Mouse (Mus musculus): Measurements from ENCODE around the gene Cmss1. TPM values are rescaled to one million over a fixed set of nuclear protein-coding genes. Genes with fewer than 3 reads are reported as not detected.

Gene Cmss1
- polyA plus RNA-seq, 1 experiment = 82.2 TPM

- no peak for TF ChIP-seq GATA1 (IDR thresholded peaks at IDR 0.05; ENCODE audit: low read length)
Observed at GRCm38 (mm10) chr16:57416049-57416448, 190.6 kb downstream of the Cmss1 start.

DNA sequence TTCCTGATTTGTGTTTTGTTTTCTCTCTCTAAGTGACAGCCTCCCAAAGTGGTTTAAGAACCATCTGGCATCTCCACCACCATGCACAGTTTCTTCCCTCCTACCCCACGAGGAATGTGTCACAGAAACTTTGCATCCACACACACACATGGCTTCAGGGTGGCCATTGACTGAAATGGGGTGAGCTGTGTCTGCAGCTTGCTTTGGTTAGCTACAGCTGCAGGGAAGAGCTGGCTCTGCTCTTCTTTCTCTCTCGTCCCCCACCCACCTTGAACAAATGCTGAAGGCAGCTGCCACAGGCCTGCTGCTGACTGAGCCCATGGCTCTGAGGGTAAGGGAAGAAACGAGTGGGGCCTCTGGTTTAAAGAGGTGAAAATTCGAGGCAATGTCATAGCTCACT lies 193.9 kb downstream of the Cmss1 start:
- no peak for TF ChIP-seq GATA1 (IDR thresholded peaks at IDR 0.05; ENCODE audit: low read length)

GRCm38 (mm10) chr16:57403825-57404224 lies 202.8 kb downstream of the Cmss1 start:
- TF ChIP-seq GATA1 (IDR thresholded peaks at IDR 0.05; ENCODE audit: low read length) = no peak

DNA sequence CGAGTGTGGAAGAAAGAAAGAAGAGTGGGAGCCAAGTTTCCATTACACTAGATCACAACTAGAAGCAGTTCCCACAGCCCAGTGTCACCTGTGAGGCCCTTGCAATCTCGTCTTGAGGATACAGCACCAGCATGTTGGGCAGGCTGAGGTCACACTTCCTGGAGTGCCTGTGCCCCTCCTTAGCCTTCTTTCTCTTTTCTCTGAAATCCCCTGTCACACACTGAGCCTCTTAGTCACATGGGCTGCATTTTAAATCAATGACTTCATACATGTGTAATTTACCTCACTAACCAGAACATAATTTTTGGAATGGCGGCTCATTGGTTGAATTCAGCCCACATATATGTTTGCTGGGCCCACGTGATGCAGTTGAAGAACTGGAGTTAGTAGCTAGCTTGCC lies 203.8 kb downstream of the Cmss1 start:
- TF ChIP-seq GATA1 (IDR thresholded peaks at IDR 0.05; ENCODE audit: low read length) = no peak

GRCm38 (mm10) chr16:57401702-57402101 lies 205.0 kb downstream of the Cmss1 start:
- TF ChIP-seq GATA1 (IDR thresholded peaks at IDR 0.05; ENCODE audit: low read length) = no peak

- TF ChIP-seq GATA1 (IDR thresholded peaks at IDR 0.05; ENCODE audit: low read length) = no peak
Observed at GRCm38 (mm10) chr16:57399566-57399965, 207.1 kb downstream of the Cmss1 start.

DNA sequence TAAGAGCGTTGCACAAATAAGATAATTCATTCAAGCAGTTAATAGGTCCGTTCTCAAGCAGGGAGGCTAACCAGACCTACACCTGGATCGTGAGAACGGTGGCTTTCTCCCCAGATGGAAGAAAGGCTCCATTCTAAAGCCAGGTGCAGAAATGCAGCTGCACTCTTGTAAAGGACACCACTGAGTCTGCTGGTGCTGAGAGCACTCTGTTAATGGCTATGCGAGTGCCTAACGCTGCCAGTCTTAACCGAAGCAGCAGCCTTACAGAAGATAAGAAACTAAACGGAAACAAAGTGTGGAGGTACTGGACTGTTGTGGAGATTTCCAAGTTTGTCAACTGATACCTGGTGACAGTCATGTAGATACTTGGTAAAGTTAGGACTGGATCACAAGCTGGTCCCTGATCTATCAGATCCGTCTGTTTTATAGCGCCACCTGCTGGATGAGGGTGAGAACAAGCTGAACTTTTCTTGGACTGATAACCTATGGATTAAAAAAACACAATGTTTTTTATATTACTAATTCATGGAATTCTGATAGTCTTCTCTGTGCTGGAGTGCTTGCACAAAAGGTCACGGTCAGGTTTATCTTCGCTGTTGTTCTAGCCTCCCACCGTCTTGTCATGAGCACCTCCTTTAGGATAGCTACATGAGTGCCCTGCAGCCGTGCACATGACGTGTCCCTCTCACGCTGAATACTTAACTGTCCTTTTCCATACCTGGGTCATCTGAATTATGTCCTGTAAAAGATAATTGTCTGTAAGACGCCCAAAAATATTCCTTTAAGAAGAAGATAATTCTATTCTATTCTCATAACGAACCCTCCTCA lies 208.1 kb downstream of the Cmss1 start:
- TF ChIP-seq GATA1 (IDR thresholded peaks at IDR 0.05; ENCODE audit: low read length) = no peak

DNA sequence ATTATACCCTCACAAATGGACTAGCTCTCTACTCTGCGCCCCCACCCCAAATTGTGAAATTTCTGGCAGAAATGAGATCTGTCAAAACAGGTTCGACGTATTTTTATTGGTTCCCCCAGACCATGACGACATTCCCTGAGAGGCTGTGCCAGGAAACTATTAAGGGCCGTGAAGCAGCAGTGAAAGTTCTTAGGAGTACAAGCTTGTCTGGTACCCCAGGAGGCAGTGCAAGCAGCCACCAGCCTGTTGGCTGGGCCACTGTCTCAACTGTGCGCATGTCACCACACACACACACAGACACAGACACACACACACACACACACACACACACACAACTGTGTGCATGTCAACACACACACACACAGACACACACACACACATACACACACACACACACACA lies 208.8 kb downstream of the Cmss1 start:
- no peak for TF ChIP-seq GATA1 (IDR thresholded peaks at IDR 0.05; ENCODE audit: low read length)

DNA sequence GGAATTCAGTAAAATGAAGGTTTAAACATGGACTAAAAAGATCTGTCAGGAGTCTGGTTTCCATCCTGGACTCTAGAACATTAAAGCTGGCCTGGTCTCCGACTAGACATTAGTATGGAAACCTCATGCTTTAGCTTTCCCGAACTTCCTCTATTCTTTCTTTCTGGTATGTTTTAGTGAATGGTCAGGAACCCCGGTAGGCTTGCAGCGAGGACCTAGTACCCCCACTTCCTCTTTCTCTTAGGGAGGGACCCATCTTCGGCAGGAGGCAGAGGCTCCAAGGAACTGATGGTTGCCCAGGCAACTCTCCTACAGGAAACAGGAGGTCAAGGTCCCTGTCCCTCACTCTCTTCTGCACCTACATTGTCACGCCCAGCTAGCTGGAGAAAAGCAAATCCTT lies 210.4 kb downstream of the Cmss1 start:
- TF ChIP-seq GATA1 (IDR thresholded peaks at IDR 0.05; ENCODE audit: low read length) = no peak

- no peak for TF ChIP-seq GATA1 (IDR thresholded peaks at IDR 0.05; ENCODE audit: low read length)
Observed at GRCm38 (mm10) chr16:57393161-57393560, 213.5 kb downstream of the Cmss1 start.

DNA sequence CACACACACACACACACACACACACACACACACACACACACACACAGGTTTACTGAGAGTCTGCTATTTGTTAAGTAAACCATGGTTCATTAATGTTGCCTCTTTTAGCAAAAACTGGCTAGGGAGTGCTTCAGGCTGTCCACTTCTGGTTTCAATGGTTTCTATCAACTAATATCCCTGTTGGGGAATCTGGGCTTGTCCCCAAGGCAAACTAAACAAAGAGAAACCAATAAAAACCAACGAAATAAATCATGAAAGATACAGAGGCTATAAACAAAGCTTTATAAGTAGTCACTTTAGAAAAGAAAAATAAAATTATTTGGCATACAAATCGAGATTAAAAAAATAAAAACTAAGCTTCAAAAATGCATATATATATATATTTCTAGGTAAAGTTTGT lies 214.2 kb downstream of the Cmss1 start:
- TF ChIP-seq GATA1 (IDR thresholded peaks at IDR 0.05; ENCODE audit: low read length) = no peak

- TF ChIP-seq GATA1 (IDR thresholded peaks at IDR 0.05; ENCODE audit: low read length) = no peak
Observed at GRCm38 (mm10) chr16:57389566-57390251, 217.0 kb downstream of the Cmss1 start.

DNA sequence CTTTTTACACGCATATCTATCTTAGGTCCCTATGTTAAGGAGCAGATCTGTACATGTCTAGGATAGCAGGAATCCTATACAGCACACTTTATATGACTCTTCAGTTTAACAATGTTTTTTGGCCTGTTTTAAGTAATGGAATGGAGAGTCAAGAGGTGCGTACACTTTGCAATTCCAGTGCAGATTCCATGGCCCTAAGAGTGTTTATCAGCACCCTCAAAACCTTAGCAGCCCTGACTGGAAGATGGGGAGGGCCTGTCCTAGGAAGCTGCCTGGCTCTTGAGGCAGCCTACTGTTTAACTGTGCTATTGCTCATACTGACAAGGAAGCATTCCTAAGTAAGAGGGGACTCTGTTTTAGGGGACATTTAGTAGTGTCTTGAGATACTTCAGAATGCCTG lies 222.4 kb downstream of the Cmss1 start:
- TF ChIP-seq GATA1 (IDR thresholded peaks at IDR 0.05; ENCODE audit: low read length) = no peak

DNA sequence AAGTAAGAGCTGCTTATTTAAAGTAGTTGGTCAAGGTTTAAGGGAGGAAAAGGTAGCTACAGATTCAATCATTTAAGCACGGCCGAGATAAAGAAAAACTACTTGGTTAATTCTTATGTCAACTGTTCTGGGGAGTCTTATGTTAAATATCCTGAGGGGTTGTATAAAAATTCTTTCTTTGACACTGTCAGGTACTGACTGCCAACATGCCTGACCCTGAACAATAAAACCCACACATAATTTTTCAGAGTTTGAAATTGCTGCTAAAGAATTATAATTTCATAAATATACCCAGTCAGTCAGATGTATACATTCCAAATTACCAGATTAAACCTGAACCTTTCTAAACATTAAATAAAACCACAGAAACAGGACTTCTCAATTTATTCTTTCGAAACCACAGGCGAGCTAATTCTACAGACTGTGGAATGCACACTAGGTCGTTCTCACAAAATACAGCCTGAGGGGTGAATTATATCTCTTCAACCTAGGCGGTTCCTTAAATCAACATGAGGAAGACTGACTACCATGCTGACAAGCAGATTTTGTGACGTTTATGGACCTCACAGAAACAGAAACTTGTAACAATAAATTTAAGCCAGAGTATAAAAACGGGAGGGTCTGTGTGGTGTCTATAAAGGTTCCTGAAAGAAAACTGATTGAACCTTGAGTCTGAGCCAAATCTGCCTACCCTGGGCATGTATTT lies 223.2 kb downstream of the Cmss1 start:
- TF ChIP-seq GATA1 (IDR thresholded peaks at IDR 0.05; ENCODE audit: low read length) = no peak

GRCm38 (mm10) chr16:57378631-57379330 lies 227.9 kb downstream of the Cmss1 start:
- no peak for TF ChIP-seq GATA1 (IDR thresholded peaks at IDR 0.05; ENCODE audit: low read length)
